Mouse (Mus musculus) brain, adult 10 weeks (tissue): ENCODE measurements around the gene Dynll2. TPM values are rescaled to one million over a fixed set of nuclear protein-coding genes. Genes with fewer than 3 reads are reported as not detected.

Experiments
- polyA plus RNA-seq: library from polyadenylated mRNA; stranded (reverse); fragments of 350-450 nt; fragmentation: Illumina TruSeq; extraction: RNeasy Lipid Tissue Mini Kit (QIAGEN cat#74804); gene quantifications from one replicate; pipeline ENCODE4 v1.2.3, GENCODE M21; 2015; ENCODE audit warnings: low read depth, low replicate concordance

Gene Dynll2
- 630 TPM for polyA plus RNA-seq

DNA sequence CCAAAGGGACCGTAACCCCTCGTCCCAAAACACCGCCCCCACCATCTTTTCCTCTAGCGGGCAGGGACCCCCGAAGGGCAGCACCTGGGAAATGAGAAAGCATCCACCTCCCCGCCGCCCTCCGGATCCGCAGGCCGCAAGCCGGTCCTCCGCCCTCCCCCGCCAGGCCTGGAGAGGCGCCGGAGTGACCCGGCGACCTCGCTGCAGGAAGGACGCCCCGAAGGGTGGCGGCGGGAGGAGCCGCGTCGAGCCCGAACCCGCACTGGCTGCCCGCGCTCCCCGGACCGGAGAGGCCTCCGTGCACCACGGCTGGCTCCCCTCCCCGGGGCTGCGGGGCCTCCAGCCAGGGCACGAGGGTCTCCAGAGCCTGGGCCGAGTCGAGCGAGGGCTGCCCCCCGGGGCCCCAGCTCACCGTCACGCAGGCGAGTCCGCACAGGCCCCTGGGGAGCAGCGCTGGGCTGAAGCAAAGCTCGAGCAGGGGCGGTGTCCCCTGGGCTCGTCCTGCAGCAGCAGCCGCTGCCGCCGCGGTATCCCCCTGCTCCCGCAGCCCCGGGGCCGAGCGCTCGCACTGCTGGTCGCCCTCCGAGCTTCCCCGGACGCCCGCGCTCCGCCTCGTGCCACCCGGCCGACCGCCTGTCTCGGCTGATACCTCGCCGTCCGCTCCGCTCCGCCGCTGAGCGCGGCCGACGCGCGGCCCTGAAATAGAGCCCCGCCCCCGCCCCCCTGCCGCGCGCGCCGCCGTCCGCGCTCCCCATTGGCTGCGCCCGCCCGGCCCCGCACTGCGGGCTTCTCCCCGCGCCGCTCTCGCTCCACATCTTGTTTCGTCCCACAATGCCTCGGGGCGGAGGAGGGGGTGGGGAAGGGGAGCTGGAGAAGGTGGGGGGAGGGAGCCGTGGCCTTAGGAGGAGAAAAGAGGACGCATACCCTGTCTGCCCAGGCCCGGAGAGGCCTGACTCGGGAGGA lies at the start of gene Dynll2:
Gene Dynll2 (minus strand): TSS at position 703 of the 963 bp plus-strand sequence.

Other genes starting within 250 kb of the Dynll2 start
- 169 TPM for gene Supt4a, start 250.0 kb downstream of the Dynll2 start, polyA plus RNA-seq
- 145 TPM for gene Tspoap1, start 227.0 kb downstream of the Dynll2 start, polyA plus RNA-seq
- not detected for gene Mpo, start 194.0 kb downstream of the Dynll2 start, polyA plus RNA-seq
- gene Lpo, start 159.2 kb downstream of the Dynll2 start, polyA plus RNA-seq = 3.9 TPM
- 5.4 TPM for gene Mks1, start 134.3 kb downstream of the Dynll2 start, polyA plus RNA-seq
- 0.27 TPM for gene Epx, start 112.0 kb downstream of the Dynll2 start, polyA plus RNA-seq
- not detected for gene Olfr462, start 95.3 kb downstream of the Dynll2 start, polyA plus RNA-seq
- not detected for gene Olfr463, start 90.1 kb downstream of the Dynll2 start, polyA plus RNA-seq
- 1.3 TPM for gene Olfr464, start 66.6 kb downstream of the Dynll2 start, polyA plus RNA-seq
- 196 TPM for gene Srsf1, start 59.8 kb upstream of the Dynll2 start, polyA plus RNA-seq
- gene Vezf1, start 80.7 kb upstream of the Dynll2 start, polyA plus RNA-seq = 24.2 TPM
- gene Cuedc1, start 110.5 kb upstream of the Dynll2 start, polyA plus RNA-seq = 24.4 TPM
- gene Mrps23, start 216.9 kb upstream of the Dynll2 start, polyA plus RNA-seq = 80.6 TPM